Mouse (Mus musculus) cerebellum, postnatal 14 days (tissue): ENCODE data around the gene Rras2.
A peak's percentile ranks its signal among the peaks of the same experiment; 100 is the strongest.

Experiments
- DNase-seq, 2 experiments: peaks; one replicate each; pipeline ENCODE4 v3.0.0; 2021; ENCODE audit warnings: mixed read lengths in 2 of 2

Rras2 gene

DNA sequence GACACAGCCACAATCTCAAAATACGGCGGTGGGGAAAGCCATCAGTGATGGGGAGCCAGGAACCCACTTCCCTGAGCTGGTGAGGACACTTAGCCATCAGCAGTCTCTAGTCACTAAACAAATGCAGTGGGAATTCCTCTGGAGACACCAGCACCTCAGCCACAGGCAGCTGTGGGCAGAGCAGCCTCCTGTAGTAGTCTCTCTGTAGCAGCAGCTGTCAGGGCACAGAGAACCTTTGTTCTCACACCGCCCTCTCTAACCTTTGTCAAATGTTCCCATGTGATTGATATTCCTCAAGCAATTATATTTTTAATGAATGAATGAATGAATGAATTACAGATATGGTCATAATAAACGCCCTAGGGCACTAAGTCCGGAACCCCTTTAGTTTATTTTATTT is 46.2 kb downstream of the Rras2 start:
- DNase-seq: no peak

DNA sequence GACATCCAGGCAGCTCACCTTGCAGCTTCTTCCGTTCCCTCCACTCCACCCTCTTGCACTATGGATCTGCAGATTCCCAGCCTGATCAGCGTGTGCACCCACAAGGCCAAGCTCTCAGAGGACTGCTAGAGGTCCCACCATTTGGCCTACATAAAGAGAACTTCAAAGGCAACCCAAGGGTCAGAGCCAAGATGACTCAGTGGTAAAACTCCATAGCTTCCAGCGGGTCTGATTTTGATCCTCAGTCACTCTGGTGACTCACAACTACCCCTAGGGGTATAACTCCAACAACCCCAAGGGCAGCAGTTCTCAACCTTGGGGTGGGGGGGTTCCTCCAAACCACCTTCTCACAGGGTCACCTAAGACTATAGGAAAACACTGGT is 47.1 kb downstream of the Rras2 start:
- no peak for DNase-seq

DNA sequence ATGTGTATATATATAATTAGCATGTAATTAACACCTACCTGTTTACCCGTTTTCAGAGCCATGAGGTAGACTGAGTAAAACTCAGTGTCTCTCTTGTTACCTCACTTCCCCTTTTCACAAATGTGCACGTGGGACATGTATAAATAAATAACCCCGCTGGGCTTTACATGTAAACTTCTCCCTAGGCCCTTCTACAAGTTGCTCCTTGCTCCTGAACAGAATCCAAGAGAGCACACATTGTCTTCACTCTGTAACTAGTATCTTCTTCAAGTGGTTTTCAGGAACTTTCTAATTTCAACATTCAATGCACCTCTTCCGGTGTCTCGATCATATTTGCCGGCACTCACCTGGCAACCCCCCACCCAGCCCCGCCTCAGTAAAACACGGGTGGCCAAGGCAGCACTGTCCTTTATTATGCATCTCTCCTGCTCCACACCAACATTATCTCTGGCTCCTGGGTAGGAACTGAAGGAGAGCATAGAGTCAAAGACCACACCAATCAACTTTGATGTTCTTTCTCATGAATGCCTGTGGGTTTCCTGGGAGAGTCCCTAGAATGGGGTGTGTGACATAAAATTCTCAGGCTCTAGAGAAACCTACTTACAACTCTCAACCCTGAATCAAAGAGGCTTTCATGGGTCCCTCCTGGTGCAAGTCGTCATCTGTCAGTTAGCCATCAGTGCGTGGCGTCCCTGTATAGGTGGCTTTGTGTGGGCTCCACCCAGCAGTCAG is 47.7 kb downstream of the Rras2 start:
- no peak for DNase-seq

DNA sequence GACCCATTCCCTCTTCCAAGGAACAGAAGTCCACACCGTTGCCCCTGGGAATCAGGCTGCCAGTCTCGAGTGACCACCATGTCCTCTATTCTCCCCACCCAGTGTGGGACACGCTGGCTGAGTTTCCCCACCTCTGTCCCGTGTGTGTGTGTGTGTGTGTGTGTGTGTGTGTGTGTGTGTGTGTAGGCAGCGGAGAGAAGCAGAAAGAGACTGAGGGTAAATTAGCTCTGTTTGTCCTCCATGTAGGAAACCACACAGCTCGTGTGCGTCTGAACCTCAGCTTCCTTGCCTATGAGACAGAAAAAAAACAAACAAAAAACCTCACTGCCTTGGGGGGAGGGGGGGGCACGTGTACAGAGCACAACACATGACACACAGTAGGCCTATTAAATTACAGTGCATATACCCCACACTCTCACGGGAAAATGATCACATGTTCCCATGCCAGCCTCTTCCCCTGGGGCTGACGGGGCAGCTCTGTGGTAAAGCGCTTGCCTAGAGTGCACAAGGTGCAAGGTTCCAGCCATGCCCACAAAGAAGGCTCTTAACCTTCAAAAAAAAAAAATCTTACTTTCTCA is 48.5 kb downstream of the Rras2 start:
- no peak for DNase-seq

DNA sequence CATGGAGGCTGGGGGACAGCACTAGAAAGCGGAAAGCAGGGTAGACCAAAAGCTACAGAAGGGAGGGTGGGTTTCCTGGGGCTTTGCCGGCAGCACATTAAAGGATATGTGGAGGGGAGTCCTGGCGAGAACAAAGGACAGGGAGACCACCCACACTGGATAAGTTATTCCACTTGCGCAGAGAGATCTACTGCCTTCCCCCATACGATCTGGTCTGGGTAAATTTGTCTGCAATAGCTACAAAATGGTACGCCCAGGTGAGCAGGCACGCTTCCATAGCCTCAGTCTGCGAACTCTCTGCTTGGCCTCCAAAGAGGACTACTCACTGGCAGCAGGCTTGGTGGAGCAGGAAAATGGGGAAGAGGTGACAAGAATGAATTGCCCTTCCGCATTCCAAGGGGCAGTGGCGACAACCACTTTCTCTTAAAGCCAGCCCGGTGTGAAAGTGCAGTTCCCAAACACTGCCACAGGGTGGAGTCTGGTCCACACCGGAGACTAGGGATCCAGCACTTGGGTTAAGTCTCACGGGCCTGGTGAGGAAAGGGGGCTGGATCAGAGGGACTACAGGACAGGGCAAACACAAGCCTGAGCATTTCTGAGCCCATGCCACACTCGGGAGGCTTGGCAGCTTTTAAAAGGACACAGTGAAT is 50.9 kb downstream of the Rras2 start:
- DNase-seq: peak; percentile 91 to 92

DNA sequence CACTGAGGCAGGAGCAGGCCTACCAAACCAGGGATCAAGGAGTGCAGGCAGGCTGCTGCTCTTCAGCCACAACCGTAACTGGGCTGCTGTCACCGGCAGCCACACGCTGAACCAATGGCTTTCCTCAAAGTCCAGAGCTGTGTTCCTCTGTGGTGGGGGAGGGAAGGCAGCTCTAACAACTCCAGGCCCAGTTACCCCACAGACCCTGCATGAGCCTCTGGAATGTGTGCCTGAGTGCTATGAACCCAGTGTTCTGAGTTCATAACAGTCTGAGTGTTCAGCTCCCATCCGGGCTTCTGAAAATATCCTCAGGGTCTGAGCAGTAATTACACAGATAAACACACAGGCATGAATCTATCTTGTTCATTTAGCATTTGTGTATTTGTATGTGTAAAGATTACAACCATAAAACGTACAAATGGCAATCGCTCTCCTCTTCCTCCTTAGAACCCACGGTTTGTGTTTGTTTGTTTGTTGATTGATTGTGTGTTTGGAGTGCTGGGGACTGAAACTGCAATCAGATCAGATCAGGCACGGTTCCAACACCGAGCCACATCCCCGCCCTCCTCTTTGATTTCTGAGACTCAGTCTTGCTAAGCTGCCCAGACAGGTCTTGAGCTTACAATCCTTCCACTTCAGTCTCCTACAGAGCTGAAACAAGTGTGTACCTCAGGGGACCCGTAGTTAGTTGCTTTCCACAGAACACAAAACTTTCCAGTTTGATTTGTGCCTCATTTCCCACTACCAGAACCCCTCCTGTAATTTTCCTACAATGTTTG is 52.0 kb downstream of the Rras2 start:
- no peak for DNase-seq

DNA sequence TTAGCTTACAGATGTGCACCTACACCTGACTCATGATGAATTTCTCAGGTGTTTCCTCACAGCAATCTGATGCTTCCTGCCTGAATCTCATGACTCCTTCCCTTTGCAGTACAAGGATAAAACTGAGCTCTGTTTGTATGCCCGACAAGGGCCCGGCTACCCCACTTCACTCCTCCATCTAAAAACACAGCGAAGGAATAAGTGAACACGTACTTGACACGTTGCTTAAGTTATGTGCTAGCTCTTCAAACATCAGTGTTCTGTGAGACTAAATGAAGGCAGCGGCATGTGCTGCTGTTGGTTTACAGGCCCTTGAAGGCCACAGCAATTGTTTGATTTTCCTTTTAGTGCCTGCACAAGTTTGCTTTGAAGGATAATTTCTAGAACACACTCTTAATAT is 53.6 kb downstream of the Rras2 start:
- no peak for DNase-seq

DNA sequence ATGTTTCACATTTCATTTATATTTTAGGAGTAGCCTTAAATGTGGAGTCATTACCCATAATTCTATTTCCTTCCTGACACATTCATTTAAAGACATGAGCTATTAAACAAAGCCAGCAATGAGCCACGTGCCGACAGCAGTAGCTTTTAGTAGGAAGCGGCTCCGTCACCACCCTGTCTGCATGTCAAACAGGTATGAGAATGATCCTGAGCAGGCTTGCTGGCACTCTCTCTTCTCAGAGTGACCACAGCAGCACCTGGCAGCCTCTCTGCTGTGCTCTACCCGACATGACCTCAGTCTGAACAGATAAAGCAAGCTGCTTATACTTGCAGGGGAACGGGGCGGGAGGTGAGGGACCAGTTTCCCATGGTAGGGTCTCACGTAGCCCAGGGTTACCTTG is 54.0 kb downstream of the Rras2 start:
- DNase-seq: peak in 1 of 2 experiments; percentile 44

DNA sequence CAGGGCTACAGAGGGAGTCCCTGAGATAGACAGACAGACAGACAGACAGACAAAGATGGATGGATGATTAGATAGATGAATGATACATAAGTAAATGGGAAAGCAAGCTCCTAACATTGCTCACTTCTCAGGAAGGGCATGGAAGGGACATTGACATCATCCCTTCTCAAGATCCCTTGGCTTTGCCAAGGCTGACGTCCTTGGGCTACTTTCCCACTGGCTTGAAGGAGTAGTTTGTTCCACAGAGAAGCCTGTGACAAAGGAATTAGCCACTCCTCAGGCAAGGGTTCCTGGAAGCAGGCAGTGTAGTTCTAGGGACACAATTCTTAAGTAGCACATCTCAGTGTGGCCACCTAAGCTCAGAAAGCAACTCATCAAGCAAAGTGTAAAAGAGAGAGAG is 55.1 kb downstream of the Rras2 start:
- DNase-seq: no peak

DNA sequence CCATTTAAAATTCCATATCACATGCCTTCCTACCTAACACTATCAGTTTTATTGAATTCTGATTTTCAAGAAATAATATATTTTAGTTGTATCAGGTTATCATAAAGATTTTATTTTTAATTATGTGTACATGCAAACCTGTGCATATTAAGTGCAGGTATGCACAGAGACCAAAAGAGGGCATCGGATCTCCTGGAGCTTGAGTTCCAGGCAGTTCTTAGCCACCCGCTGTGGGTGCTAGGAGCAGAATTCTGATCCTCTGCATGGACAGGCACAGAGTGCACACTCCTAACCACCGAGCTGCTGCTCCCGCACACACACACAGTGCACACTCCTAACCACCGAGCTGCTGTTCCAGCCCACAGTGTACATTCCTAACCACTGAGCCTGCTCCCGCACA is 57.1 kb downstream of the Rras2 start:
- DNase-seq: no peak

DNA sequence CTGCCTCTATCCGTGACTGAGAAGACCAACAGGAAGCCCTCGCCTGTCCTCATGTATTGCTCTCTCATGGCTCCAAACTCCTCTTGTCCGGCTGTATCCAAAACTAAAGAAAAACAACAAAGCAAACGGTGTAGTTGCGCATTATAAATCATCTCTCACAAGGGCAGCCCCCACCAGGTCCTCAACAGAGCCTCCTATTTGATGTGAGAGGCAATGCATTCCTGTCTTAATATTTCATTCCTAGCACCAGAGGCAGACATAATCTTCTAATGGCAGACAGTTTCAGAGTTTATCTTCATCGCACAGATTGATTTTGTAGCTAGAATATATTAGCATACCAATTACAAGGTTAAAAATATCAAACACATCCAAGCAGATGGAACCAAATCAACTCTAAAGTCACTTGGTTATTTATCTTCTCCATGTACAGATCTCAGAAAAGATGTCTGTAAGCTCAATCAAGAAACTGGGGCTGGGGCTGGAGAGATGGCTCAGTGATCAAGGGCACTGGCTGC is 58.6 kb downstream of the Rras2 start:
- no peak for DNase-seq

DNA sequence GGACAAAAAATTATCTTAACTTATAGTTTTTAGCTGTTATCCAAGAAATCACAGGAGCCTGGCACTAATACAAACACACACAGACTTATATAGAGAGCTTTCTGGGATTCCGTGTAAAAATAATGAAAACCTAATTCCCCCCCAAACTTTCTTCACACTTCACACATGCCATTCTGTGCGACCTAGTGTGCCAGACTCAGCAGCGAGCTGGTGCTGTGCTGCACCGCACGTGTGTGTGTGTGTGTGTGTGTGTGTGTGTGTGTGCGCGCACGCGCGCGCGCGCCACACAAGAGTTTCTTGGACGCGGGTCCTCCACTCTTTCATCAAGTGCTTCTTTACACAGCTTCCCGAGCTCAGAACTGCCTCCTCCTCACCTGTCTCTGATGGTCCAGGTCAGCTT is 59.4 kb downstream of the Rras2 start:
- no peak for DNase-seq

DNA sequence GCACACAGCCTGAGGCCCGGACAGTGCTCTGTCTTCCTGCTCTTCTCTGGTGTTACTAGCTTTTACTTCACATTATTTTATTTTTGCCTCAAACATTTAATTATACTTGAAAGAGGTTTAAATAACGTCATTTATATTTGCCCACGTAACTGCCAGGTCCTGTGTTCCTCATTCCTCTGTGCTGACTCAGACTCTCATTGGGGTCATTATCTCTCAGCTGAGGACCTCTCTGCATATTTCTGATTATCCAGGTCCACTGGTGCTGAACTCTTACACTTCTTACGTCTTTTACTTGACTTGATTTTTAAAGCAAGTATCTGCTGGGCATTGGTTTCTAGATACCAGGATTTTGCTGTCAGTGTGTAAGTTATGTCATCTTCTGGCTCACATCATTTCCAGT is 63.9 kb downstream of the Rras2 start:
- DNase-seq: no peak

DNA sequence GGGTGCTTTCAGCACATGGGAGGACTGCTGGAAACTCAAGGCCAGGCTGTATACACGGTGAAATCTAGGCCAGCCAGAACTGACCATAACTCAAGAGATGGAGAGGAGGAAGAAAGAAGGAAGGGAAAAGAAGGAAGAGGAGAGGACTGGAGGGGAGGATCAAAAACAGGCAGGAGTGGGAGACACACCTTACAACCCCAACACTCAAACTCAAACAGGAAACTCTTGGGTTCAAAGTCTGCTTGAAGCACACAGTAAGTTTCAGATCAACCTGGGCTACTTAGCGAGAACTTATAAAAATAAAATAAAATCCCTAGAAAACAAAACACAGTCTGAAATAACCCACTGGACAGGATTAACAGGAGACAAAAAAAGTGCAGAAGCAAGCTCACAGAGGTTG is 71.8 kb downstream of the Rras2 start:
- DNase-seq: no peak

DNA sequence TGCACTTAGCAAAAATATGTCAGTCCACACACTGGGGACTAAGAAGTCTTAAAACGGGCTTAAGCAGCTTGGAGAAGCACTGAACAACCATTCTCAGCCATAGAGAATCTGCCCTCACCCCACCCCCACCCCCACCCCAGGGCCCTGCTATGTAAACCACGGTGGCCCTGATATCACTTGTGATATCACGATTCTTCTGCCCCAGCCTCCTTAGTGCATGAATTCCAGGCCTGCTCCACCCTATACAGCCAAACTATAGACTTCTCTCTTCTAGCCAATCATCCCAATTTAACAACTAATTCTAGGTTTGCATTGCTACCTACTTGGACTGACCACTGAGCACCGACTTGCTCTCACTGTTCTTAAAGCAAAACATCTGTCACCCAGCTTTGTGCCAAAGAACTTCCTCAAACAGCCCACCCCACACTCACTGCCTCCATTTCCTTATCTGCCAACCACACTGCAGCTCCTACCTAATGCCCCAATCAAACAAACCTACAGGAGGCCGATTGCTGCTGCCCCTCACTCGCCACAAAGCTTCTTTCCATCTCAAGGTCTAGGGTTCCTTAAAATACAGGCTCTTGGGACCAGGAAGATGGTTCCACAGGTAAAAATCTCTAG is 73.5 kb downstream of the Rras2 start:
- no peak for DNase-seq

DNA sequence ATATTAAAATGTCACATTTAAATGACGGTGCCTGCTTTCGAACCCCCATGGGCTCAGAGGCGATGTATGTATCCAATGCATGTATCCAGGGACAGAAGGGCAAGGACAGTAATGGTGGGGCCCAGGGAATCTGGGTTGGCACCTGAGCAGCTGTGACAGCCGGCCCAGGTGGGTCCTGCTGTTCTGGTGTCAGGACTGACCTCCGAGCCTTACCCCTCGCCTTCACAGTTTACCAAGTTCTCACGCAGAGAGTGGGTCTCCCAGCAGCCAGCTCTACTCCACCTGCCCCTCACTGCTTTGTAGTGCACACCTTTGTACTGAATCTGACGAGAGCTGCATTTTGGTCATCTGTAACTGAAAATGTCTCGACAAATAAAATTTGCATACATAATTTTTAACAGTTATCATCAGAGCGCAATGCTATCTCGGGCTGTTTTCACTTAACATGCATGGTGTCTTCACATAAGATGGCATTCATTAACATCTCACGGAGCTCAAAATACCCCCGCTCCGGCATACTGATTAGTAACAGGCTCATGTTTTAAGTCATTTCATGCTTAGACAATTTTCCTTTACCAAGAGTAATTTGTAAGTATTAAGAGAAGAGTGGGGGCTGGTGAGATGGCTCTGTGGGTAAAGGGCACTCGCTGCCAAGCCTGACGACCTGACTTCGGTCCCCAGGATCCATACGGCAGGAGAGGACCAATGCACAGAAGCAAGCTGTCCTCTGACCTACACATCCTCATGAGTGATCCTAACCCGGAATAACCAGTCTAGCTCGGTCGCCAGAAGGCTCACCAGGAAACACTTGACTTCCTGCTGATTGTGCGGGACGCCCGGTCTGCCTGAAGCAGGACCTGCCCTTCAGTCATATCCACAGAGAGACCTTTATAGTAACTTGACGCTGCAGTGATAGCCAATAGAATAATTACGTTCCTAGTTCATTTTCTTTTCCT is 74.3 kb downstream of the Rras2 start:
- DNase-seq: no peak

DNA sequence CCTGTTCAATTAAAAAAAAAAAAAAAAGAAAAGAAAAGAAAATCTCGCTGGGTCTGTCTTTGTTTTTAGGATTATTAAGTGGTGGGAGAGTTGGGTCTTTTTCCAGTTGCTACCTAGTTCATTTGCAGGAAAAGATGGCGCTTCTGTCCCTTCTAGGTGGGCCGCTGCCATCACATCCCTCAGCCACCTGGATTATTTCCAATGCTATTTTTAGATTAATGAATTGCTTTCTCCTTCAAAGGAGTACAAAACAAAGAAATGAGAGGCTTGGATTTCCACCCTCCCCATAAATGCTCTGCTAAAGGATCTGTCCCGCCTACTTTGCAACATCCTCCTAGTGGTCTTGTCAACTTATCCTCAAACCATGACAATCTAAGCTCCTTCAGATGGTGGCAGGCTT is 76.2 kb downstream of the Rras2 start:
- no peak for DNase-seq

DNA sequence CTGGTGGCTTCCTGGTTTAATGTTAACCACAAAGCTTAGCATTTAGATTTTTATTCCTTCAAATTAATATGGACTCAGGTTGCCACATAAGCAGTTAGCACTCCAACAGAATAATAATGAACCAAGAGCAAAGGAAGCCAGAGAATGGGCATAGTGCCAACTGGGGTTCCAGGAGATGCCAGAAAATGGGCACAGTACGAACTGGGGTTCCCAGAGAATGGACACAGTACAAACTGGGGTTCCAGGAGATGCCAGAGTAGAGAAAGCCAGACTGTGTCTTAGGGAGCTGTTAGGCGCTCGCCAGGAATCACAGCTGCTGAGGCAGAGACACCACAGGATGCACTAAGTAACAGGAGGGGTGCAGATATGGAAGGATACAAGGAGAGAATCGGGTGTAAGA is 80.3 kb downstream of the Rras2 start:
- peak; percentile 62 to 66 for DNase-seq

DNA sequence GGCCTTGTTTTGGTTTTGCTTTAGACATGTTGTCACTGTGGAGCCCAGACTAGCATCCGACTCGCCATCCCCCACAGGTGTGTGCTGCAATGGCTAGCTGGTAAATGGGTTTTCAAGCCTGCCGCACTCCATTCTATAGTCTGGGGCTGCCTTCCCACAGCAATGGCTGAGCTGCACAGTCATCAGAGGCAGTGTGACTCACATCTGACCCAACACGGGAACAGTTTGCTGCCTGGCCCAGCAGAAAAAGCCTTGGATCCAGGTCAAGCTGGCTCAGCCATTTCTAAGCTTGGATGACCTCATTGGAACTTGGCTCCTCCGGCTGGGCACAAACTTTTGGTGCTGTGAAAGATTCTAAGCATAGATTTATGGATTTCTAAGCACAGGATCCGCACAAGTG is 88.0 kb downstream of the Rras2 start:
- DNase-seq: peak; percentile 81 to 83

DNA sequence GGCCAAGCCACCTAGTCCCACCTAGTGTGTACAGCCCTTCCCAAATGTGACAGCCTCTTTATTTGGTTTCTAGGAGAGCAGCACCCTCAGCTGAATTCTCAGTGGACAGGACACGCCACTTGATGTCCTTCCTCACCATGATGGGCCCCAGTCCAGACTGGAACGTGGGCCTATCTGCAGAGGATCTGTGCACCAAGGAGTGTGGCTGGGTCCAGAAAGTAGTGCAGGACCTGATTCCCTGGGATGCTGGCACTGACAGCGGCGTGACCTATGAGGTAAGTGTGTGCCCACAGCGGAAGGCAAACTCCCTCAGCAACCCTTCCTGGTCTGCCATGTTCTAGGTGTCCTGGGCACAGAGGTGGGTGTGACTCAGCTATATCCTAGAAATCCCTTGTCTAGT is 88.8 kb downstream of the Rras2 start:
- DNase-seq: no peak

DNA sequence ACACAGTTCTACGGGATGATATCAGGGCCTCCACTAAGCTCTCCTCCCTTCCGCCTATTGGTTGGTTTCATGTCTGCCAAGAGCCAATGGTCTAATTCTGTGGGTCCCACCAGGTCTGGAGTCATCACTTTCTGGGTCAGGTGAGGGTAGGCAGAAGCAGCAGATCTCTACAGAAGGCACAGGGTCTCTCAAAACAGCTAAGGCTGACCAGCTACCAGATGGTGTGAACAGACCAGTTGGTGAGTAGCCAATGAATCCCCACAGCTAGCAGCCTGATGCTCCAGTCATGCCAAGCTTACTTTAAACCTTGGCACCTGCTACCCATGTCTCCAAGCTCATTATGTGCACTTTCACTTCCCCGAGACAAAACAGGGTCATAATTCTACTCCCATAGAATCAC is 90.2 kb downstream of the Rras2 start:
- peak; percentile 88 to 94 for DNase-seq

DNA sequence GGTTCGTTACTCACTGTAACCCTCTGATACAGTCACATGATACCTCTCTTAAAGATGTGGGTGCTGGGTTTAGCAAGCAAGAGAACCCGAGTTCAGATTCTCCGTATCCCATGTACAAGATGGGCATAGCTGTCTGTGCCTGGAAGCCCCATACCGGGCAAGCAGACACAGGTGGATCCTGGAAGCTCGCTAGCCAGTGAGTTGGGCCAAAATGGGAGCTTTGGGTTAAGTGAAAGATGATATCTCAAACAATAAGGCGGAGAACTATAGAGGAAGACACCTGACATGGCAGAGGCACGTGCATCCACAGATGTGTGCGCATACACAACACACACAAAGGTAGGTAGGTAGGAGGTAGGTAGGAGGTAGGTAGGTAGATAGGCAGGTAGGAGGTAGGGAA is 90.7 kb downstream of the Rras2 start:
- DNase-seq: no peak
